Mouse (Mus musculus): ENCODE data around the gene Olfr566. TPM values are rescaled to one million over a fixed set of nuclear protein-coding genes. Genes with fewer than 3 reads are reported as not detected.

Gene Olfr566
- not detected for total RNA-seq (2021)
- long read RNA-seq, experiment 1: 0 reads
- long read RNA-seq, experiment 2: 0 reads

DNA sequence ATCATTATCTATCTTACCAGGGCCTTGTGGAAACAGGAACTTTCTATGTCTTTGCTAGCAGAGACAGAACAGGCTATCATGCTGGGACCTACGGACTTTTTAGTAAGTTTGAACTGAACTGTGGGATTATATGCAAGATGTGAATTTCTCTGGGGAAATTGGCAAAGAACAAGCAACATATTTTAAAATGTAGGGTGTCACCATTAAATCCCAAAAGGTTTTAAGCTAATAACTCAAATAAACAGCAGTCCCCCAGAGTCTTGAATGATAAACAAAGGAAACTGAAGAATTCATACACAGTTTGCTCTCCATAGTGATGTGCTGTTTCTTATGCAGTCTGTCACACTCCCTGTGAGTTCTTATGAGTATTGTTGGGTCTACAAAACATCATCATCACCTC, at the start of gene Olfr566:
TSS of gene Olfr566 (minus strand) at position 101 of the 400 bp plus-strand sequence.
- no peak for DNase-seq (ENCODE audit: low spot score in 2 of 2)

DNA sequence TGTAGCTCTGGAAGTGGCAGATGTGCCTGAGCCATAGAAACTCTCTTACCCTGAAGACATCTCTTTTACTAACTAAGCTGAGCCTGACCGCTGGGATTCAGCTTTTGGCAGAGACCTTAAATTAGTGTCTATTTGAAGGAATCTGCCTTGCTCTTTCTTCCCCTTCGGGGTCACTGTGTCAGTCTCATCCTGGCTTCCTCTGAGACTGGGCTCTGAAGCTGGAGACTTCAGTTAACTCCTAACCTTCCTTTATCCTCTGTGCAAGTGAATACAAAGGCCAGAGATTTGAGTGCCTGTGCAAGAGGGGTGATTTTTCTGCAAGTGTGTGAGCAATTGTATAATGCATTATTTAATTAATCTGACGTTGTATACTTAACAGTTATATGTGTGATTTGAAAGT, 32.2 kb upstream of the Olfr566 start, which contains the start of gene Olfr569:
TSS of gene Olfr569 (minus strand) at position 101 of the 400 bp plus-strand sequence.
- DNase-seq (ENCODE audit: low spot score in 2 of 2): no peak

DNA sequence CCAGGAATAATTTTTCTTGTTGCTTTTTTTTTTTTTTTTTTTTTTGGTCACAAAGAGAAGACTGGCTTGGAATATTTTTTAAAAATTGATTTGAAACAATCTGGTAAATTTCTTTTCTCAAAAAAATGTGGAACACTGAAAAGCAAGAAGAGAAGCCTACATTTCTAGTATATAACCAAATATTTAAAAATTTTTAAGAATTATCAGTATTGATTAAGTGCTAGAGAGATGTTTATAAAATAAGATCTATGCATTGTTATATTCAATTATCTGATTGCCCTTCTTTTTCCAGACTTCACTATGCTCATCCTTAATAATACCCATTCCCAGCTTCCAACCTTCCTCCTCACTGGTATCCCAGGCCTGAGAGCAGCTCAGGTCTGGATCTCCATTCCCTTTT, 18.3 kb upstream of the Olfr566 start, which contains the start of gene Olfr568:
TSS of gene Olfr568 (plus strand) at position 301 of the 400 bp plus-strand sequence.
- DNase-seq (ENCODE audit: low spot score in 2 of 2): no peak

DNA sequence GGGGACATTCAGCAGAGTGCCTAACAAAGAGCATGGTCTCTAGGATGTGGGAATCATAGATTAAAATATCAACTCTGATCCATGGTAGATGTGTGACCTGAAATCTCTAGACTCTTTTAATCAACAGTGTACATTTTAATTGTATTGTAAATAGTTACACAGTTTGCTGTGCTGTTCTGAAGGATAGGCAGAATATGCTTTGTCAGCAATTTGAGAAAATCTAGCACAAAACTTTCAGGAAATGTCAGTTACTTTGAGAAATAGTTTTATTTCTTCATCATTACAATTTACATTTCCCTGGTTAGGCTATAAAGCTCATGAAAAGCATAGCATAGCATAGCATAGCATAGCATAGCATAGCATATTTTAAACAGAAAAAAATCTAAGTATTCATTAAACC, 2.8 kb downstream of the Olfr566 start:
- no peak for DNase-seq (ENCODE audit: low spot score in 2 of 2)

Other genes with a start within 250 kb of the Olfr566 start
- gene Olfr553, start 240.5 kb downstream of the Olfr566 start, total RNA-seq (2021): not detected
- not detected for gene Olfr554, start 220.3 kb downstream of the Olfr566 start, total RNA-seq (2021)
- not detected for gene Olfr555, start 199.9 kb downstream of the Olfr566 start, total RNA-seq (2021)
- gene Olfr556, start 193.9 kb downstream of the Olfr566 start, total RNA-seq (2021): not detected
- 1 to 10 TPM; 7.2 to 9.0 TPM for gene Trim68, start 171.4 kb downstream of the Olfr566 start, total RNA-seq (2021)
- gene Olfr557, start 162.9 kb downstream of the Olfr566 start, total RNA-seq (2021): not detected
- 1 to 10 TPM; 3.3 to 5.2 TPM for gene Olfr558, start 156.6 kb downstream of the Olfr566 start, total RNA-seq (2021)
- not detected for gene Olfr33, start 139.7 kb downstream of the Olfr566 start, total RNA-seq (2021)
- not detected for gene Olfr559, start 131.3 kb downstream of the Olfr566 start, total RNA-seq (2021)
- under 1 TPM in 1 of 2 experiments, not detected in 1; 0.17 TPM for gene Olfr560, start 99.4 kb downstream of the Olfr566 start, total RNA-seq (2021)
- 1 to 10 TPM in 1 of 2 experiments, under 1 TPM in 1; 0.83 to 1.9 TPM for gene Olfr78, start 99.3 kb downstream of the Olfr566 start, total RNA-seq (2021)
- under 1 TPM in 1 of 2 experiments, not detected in 1; 0.27 TPM for gene Olfr561, start 87.5 kb downstream of the Olfr566 start, total RNA-seq (2021)
- not detected for gene Olfr564, start 55.3 kb downstream of the Olfr566 start, total RNA-seq (2021)
- gene Olfr568, start 18.4 kb upstream of the Olfr566 start, total RNA-seq (2021): not detected
- not detected for gene Olfr569, start 32.1 kb upstream of the Olfr566 start, total RNA-seq (2021)
- not detected for gene Olfr570, start 35.8 kb upstream of the Olfr566 start, total RNA-seq (2021)
- gene Olfr571, start 58.8 kb upstream of the Olfr566 start, total RNA-seq (2021): not detected
- gene Olfr572, start 65.6 kb upstream of the Olfr566 start, total RNA-seq (2021): not detected
- gene Olfr573-ps1, start 83.8 kb upstream of the Olfr566 start, total RNA-seq (2021): not detected
- gene Olfr574, start 89.7 kb upstream of the Olfr566 start, total RNA-seq (2021): not detected
- not detected for gene Olfr575, start 100.0 kb upstream of the Olfr566 start, total RNA-seq (2021)
- not detected for gene Olfr576, start 103.9 kb upstream of the Olfr566 start, total RNA-seq (2021)
- gene Olfr577, start 117.2 kb upstream of the Olfr566 start, total RNA-seq (2021): not detected
- not detected for gene Olfr578, start 130.6 kb upstream of the Olfr566 start, total RNA-seq (2021)
- gene Olfr582, start 179.3 kb upstream of the Olfr566 start, total RNA-seq (2021): not detected
- not detected for gene Olfr583, start 192.5 kb upstream of the Olfr566 start, total RNA-seq (2021)
- gene Olfr584, start 223.1 kb upstream of the Olfr566 start, total RNA-seq (2021): not detected
- gene Olfr585, start 239.0 kb upstream of the Olfr566 start, total RNA-seq (2021): not detected